Mouse (Mus musculus): ENCODE results near the gene Phkg2. TPM values are rescaled to one million over a fixed set of nuclear protein-coding genes. Genes with fewer than 3 reads are reported as not detected.

The Phkg2 gene
- polyA plus RNA-seq, 1 experiment from 2014 or later, result 59.4 TPM

DNA sequence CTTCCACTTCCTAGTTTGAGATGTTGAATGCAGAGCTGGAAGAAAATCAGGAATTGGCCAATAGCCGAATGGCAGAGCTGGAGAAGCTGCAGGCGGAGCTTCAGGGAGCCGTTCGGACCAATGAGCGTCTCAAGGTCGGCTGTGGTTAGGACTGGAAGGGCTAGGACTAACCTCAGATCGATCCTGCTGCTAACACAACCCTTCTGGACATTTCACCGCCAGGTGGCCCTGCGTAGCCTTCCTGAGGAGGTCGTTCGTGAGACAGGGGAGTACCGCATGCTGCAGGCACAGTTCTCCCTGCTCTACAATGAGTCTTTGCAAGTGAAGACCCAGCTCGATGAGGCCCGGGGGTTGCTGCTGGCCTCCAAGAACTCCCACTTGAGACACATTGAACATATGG lies 19.4 kb downstream of the Phkg2 start:
- Histone ChIP-seq H3K4me3 (ENCODE audit: low read depth, low read length) (no peak overlapping the region), H3K36me3 (ENCODE audit: control insufficient read depth, insufficient read depth, low read length) (peaks cover 66% of the 10 kb centered on the region), H3K27me3 (ENCODE audit: control insufficient read depth, insufficient read depth, low read depth, low read length) (no peaks in the 10 kb centered on the region), H3K9ac (ENCODE audit: low read depth, low read length) (no peak overlapping the region), H3K27ac (ENCODE audit: low read length) (no peak overlapping the region), H3K9me3 (replicated peaks; ENCODE audit: control insufficient read depth, low read length, poor library complexity, severe bottlenecking) (no peaks in the 10 kb centered on the region), H3K4me2 (ENCODE audit: low read length) (no peak overlapping the region), H3K4me1 (ENCODE audit: control insufficient read depth, insufficient read depth, low read length) (peaks cover 9% of the 10 kb centered on the region)
- 92% methylated on average over 14 of the region's 14 CpGs for WGBS
- ATAC-seq, result no peak

GRCm38 (mm10) chr7:127596747-127597146 lies 23.6 kb downstream of the Phkg2 start:
- Histone ChIP-seq H3K4me2 (ENCODE audit: low read length) (no peak overlapping the region), H3K9ac (ENCODE audit: low read depth, low read length) (no peak overlapping the region), H3K27me3 (ENCODE audit: control insufficient read depth, insufficient read depth, low read depth, low read length) (no peaks in the 10 kb centered on the region), H3K4me3 (ENCODE audit: low read depth, low read length) (no peak overlapping the region), H3K9me3 (replicated peaks; ENCODE audit: control insufficient read depth, low read length, poor library complexity, severe bottlenecking) (no peaks in the 10 kb centered on the region), H3K4me1 (ENCODE audit: control insufficient read depth, insufficient read depth, low read length) (no peaks in the 10 kb centered on the region), H3K36me3 (ENCODE audit: control insufficient read depth, insufficient read depth, low read length) (peaks cover 63% of the 10 kb centered on the region), H3K27ac (ENCODE audit: low read length) (no peak overlapping the region)
- 97% methylated on average over 17 of the region's 17 CpGs for WGBS
- ATAC-seq, result no peak

DNA sequence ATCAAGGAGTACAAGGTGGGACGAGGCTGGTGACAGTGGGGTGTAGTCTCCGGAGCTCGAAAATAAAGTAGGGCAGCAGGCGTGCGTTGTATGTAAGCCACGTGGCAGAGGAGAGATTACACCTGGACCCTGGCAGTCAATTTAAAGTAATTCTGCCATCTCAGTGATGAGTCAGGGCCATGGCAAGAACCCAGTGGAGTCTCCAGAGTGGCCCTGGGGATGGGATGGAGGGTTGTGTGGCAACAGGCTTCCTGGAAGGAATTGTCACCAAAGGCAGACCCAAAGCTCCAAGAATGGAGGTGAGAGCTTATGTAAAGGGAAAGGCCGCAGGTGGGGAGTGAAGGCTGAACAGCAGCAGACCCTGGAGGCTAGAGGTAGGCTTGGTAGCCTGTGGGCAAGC lies 27.5 kb downstream of the Phkg2 start:
- Histone ChIP-seq H3K27ac (ENCODE audit: low read length) (no peak overlapping the region), H3K4me2 (ENCODE audit: low read length) (no peak overlapping the region), H3K27me3 (ENCODE audit: control insufficient read depth, insufficient read depth, low read depth, low read length) (no peaks in the 10 kb centered on the region), H3K9ac (ENCODE audit: low read depth, low read length) (no peak overlapping the region), H3K9me3 (replicated peaks; ENCODE audit: control insufficient read depth, low read length, poor library complexity, severe bottlenecking) (no peaks in the 10 kb centered on the region), H3K4me1 (ENCODE audit: control insufficient read depth, insufficient read depth, low read length) (no peaks in the 10 kb centered on the region), H3K4me3 (ENCODE audit: low read depth, low read length) (no peak overlapping the region), H3K36me3 (ENCODE audit: control insufficient read depth, insufficient read depth, low read length) (peaks cover 37% of the 10 kb centered on the region)
- WGBS, result 98% methylated on average over 7 of the region's 7 CpGs
- ATAC-seq, result no peak

DNA sequence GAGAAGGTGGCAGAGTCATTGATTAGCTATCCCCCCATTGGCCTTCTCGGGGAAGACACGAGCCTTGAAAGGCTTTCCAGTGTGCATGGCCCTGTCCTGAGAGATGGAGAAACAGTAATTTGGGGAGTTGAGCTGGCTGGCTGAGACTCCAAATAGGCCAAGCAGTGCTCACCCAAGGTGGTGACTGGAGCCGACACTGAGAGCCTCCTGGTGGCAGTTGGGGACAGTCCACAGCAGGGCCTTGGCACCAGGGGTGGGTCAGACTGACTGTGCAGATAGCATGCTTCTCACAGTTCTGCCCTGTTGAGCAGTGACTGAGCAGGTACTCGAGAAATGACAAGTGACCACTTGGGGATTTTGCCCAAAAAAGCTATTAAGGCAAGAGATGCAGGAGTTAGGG lies 28.6 kb downstream of the Phkg2 start:
- 90% methylated on average over 4 of the region's 4 CpGs for WGBS
- H3K36me3 ChIP-seq (ENCODE audit: control insufficient read depth, insufficient read depth, low read length), result peaks cover 26% of the 10 kb centered on the region
- H3K4me3 ChIP-seq (ENCODE audit: low read depth, low read length), result no peak overlapping the region
- ATAC-seq, result no peak
- H3K9me3 ChIP-seq (replicated peaks; ENCODE audit: control insufficient read depth, low read length, poor library complexity, severe bottlenecking), result no peaks in the 10 kb centered on the region
- H3K27ac ChIP-seq (ENCODE audit: low read length), result no peak overlapping the region
- no peaks in the 10 kb centered on the region for H3K4me1 ChIP-seq (ENCODE audit: control insufficient read depth, insufficient read depth, low read length)
- no peak overlapping the region for H3K9ac ChIP-seq (ENCODE audit: low read depth, low read length)
- no peak overlapping the region for H3K4me2 ChIP-seq (ENCODE audit: low read length)
- no peaks in the 10 kb centered on the region for H3K27me3 ChIP-seq (ENCODE audit: control insufficient read depth, insufficient read depth, low read depth, low read length)

GRCm38 (mm10) chr7:127602903-127603302 lies 29.8 kb downstream of the Phkg2 start:
- Histone ChIP-seq H3K27ac (ENCODE audit: low read length) (no peak overlapping the region), H3K27me3 (ENCODE audit: control insufficient read depth, insufficient read depth, low read depth, low read length) (no peaks in the 10 kb centered on the region), H3K9ac (ENCODE audit: low read depth, low read length) (no peak overlapping the region), H3K9me3 (replicated peaks; ENCODE audit: control insufficient read depth, low read length, poor library complexity, severe bottlenecking) (no peaks in the 10 kb centered on the region), H3K4me3 (ENCODE audit: low read depth, low read length) (no peak overlapping the region), H3K4me2 (ENCODE audit: low read length) (no peak overlapping the region), H3K4me1 (ENCODE audit: control insufficient read depth, insufficient read depth, low read length) (no peaks in the 10 kb centered on the region), H3K36me3 (ENCODE audit: control insufficient read depth, insufficient read depth, low read length) (peaks cover 14% of the 10 kb centered on the region)
- ATAC-seq, result no peak
- WGBS, result 88% methylated on average over 2 of the region's 2 CpGs

DNA sequence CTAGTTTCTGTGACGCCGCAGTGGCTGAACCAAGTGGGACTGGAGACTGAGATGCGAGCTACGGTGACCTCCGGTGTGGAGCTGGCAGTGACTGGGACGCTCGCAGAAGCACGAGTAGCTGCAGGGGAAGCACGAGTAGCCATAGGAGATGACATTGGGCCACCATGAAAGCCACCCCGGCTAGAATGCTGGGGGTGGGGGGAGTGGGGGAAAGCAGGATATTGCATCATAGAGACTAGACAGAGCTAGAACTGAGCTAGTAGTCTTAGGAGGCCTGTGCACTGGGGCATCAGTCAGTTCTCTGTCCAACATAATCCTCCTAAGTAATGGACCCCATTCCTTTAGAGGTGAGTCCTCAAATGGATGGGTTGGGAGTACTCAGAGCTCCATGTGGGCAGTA lies 31.1 kb downstream of the Phkg2 start:
- no peaks in the 10 kb centered on the region for H3K27me3 ChIP-seq (ENCODE audit: control insufficient read depth, insufficient read depth, low read depth, low read length)
- no peak for ATAC-seq
- H3K4me3 ChIP-seq (ENCODE audit: low read depth, low read length), result no peak overlapping the region
- H3K4me1 ChIP-seq (ENCODE audit: control insufficient read depth, insufficient read depth, low read length), result no peaks in the 10 kb centered on the region
- WGBS, result 93% methylated on average over 10 of the region's 10 CpGs
- H3K36me3 ChIP-seq (ENCODE audit: control insufficient read depth, insufficient read depth, low read length), result peaks cover 14% of the 10 kb centered on the region
- H3K9me3 ChIP-seq (replicated peaks; ENCODE audit: control insufficient read depth, low read length, poor library complexity, severe bottlenecking), result no peaks in the 10 kb centered on the region
- H3K9ac ChIP-seq (ENCODE audit: low read depth, low read length), result no peak overlapping the region
- H3K4me2 ChIP-seq (ENCODE audit: low read length), result no peak overlapping the region
- H3K27ac ChIP-seq (ENCODE audit: low read length), result no peak overlapping the region

- H3K4me2 ChIP-seq (ENCODE audit: low read length), result no peak overlapping the region
- H3K27me3 ChIP-seq (ENCODE audit: control insufficient read depth, insufficient read depth, low read depth, low read length), result no peaks in the 10 kb centered on the region
- WGBS, result 90% methylated on average over 6 of the region's 6 CpGs
- H3K4me3 ChIP-seq (ENCODE audit: low read depth, low read length), result no peak overlapping the region
- no peak overlapping the region for H3K9ac ChIP-seq (ENCODE audit: low read depth, low read length)
- H3K4me1 ChIP-seq (ENCODE audit: control insufficient read depth, insufficient read depth, low read length), result no peaks in the 10 kb centered on the region
- H3K27ac ChIP-seq (ENCODE audit: low read length), result no peak overlapping the region
- H3K9me3 ChIP-seq (replicated peaks; ENCODE audit: control insufficient read depth, low read length, poor library complexity, severe bottlenecking), result no peaks in the 10 kb centered on the region
- ATAC-seq, result no peak
- H3K36me3 ChIP-seq (ENCODE audit: control insufficient read depth, insufficient read depth, low read length), result peaks cover 36% of the 10 kb centered on the region
Observed at GRCm38 (mm10) chr7:127607150-127607549, 34.0 kb downstream of the Phkg2 start.

GRCm38 (mm10) chr7:127611011-127611410 lies 37.9 kb downstream of the Phkg2 start:
- H3K9me3 ChIP-seq (replicated peaks; ENCODE audit: control insufficient read depth, low read length, poor library complexity, severe bottlenecking), result no peaks in the 10 kb centered on the region
- H3K9ac ChIP-seq (ENCODE audit: low read depth, low read length), result no peak overlapping the region
- no peaks in the 10 kb centered on the region for H3K27me3 ChIP-seq (ENCODE audit: control insufficient read depth, insufficient read depth, low read depth, low read length)
- H3K4me1 ChIP-seq (ENCODE audit: control insufficient read depth, insufficient read depth, low read length), result peaks cover 11% of the 10 kb centered on the region
- peaks cover 33% of the 10 kb centered on the region for H3K36me3 ChIP-seq (ENCODE audit: control insufficient read depth, insufficient read depth, low read length)
- no peak overlapping the region for H3K27ac ChIP-seq (ENCODE audit: low read length)
- 96% methylated on average over 29 of the region's 29 CpGs for WGBS
- no peak overlapping the region for H3K4me3 ChIP-seq (ENCODE audit: low read depth, low read length)
- no peak for ATAC-seq
- no peak overlapping the region for H3K4me2 ChIP-seq (ENCODE audit: low read length)

DNA sequence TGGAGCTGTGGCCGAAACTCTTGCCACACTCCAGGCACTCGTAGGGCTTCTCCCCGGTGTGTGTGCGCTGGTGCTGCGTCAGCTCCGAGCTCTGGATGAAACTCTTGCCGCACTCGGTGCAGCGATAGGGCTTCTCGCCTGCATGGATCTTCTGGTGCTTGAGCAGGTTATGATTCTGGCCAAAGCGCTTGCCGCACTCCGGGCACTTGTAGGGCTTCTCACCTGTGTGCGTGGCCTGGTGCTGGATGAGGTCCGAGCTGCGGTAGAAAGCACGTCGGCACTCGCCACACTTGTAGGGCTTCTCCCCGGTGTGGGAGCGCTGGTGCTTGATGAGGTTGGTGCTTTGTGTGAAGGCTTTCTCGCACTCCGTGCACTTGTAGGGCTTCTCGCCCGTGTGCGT lies 38.4 kb downstream of the Phkg2 start:
- Histone ChIP-seq H3K4me3 (ENCODE audit: low read depth, low read length) (no peak overlapping the region), H3K27me3 (ENCODE audit: control insufficient read depth, insufficient read depth, low read depth, low read length) (no peaks in the 10 kb centered on the region), H3K4me2 (ENCODE audit: low read length) (no peak overlapping the region), H3K4me1 (ENCODE audit: control insufficient read depth, insufficient read depth, low read length) (peaks cover 15% of the 10 kb centered on the region), H3K36me3 (ENCODE audit: control insufficient read depth, insufficient read depth, low read length) (peaks cover 33% of the 10 kb centered on the region), H3K9me3 (replicated peaks; ENCODE audit: control insufficient read depth, low read length, poor library complexity, severe bottlenecking) (no peaks in the 10 kb centered on the region), H3K27ac (ENCODE audit: low read length) (no peak overlapping the region), H3K9ac (ENCODE audit: low read depth, low read length) (no peak overlapping the region)
- 96% methylated on average over 26 of the region's 26 CpGs for WGBS
- ATAC-seq, result no peak

GRCm38 (mm10) chr7:127613501-127613900 lies 40.4 kb downstream of the Phkg2 start:
- peak overlapping the region; percentile 100; the same call in 1 of the 2 replicates for H3K4me3 ChIP-seq (ENCODE audit: low read depth, low read length)
- H3K9ac ChIP-seq (ENCODE audit: low read depth, low read length), result no peak overlapping the region
- peaks cover 33% of the 10 kb centered on the region for H3K36me3 ChIP-seq (ENCODE audit: control insufficient read depth, insufficient read depth, low read length)
- peak overlapping the region; percentile 95 for H3K4me2 ChIP-seq (ENCODE audit: low read length)
- peaks cover 23% of the 10 kb centered on the region for H3K4me1 ChIP-seq (ENCODE audit: control insufficient read depth, insufficient read depth, low read length)
- no peak overlapping the region for H3K27ac ChIP-seq (ENCODE audit: low read length)
- no peaks in the 10 kb centered on the region for H3K9me3 ChIP-seq (replicated peaks; ENCODE audit: control insufficient read depth, low read length, poor library complexity, severe bottlenecking)
- H3K27me3 ChIP-seq (ENCODE audit: control insufficient read depth, insufficient read depth, low read depth, low read length), result no peaks in the 10 kb centered on the region
- WGBS, result 86% methylated on average over 8 of the region's 8 CpGs
- ATAC-seq, result no peak

Data from midbrain, embryonic 16.5 days (tissue).